Mouse (Mus musculus) olfactory bulb, adult 2 months (tissue): Measurements from ENCODE around the gene Atp12a.

Source experiments
- CTCF ChIP-seq: fragments of 200-500 bp; IDR thresholded peaks from 2 replicates; pipeline ENCODE4 v1.5.1; 2012; ENCODE audit warnings: low read depth, mild to moderate bottlenecking, low read length, moderate library complexity; ENCODE audit not compliant: insufficient read depth
- POLR2A ChIP-seq: fragments of 200-500 bp; IDR thresholded peaks from 2 replicates; pipeline ENCODE4 v1.6.1; 2012; ENCODE audit warnings: mild to moderate bottlenecking, low read depth, low read length, moderate library complexity; ENCODE audit not compliant: insufficient read depth

- TF ChIP-seq POLR2A (no peak), CTCF (no peak)
Observed at GRCm38 (mm10) chr14:56393704-56394312, 28.9 kb downstream of the Atp12a start.
